Mouse (Mus musculus) regulatory T cell (primary cell): ENCODE data around the gene Sgce.
"Not testable (repeated sequence)": the region's sequence is repeated elsewhere in the genome, so short reads cannot be mapped to it uniquely, and the experiment has no call there.

Experiments used
- in situ Hi-C: fragments of 300-600 bp; cut with MboI, MseI; formaldehyde crosslinking; loops from one replicate; pipeline ENCODE4 v1.15.1; 2025; ENCODE audit warnings: high pct_unique_total_duplicates

Gene Sgce

GRCm38 (mm10) chr6:4746696-4747439, at the start of gene Sgce, which contains the start of gene Peg10:
Gene Sgce (minus strand): TSS chr6:4747207.
Gene Peg10 (plus strand): TSS chr6:4747306.
- in situ Hi-C loops: no loop called here

- in situ Hi-C loops: no loop called here
These were observed 49.3 kb upstream of the Sgce start for GRCm38 (mm10) chr6:4796281-4796680.

GRCm38 (mm10) chr6:4762252-4762651, 15.2 kb upstream of the Sgce start:
- in situ Hi-C loops: no loop called here

- in situ Hi-C loops: not testable (repeated sequence)
These were observed 14.6 kb upstream of the Sgce start for GRCm38 (mm10) chr6:4761415-4762142.

- in situ Hi-C loops: no loop called here
These were observed 7.9 kb upstream of the Sgce start for GRCm38 (mm10) chr6:4754886-4755285.

- in situ Hi-C loops: no loop called here
These were observed 7.3 kb upstream of the Sgce start for GRCm38 (mm10) chr6:4754286-4754685.

GRCm38 (mm10) chr6:4751355-4751754, 4.3 kb upstream of the Sgce start:
- in situ Hi-C loops: no loop called here

GRCm38 (mm10) chr6:4749091-4749490, 2.1 kb upstream of the Sgce start:
- in situ Hi-C loops: no loop called here

GRCm38 (mm10) chr6:4748506-4748961, 1.5 kb upstream of the Sgce start:
- in situ Hi-C loops: no loop called here

- in situ Hi-C loops: no loop called here
These were observed 884 bp upstream of the Sgce start for GRCm38 (mm10) chr6:4747677-4748505.

- in situ Hi-C loops: no loop called here
These were observed 841 bp downstream of the Sgce start for GRCm38 (mm10) chr6:4746036-4746695.

GRCm38 (mm10) chr6:4740511-4740910, 6.5 kb downstream of the Sgce start:
- in situ Hi-C loops: no loop called here

- in situ Hi-C loops: no loop called here
These were observed 7.3 kb downstream of the Sgce start for GRCm38 (mm10) chr6:4739522-4740355.

- in situ Hi-C loops: no loop called here
These were observed 8.3 kb downstream of the Sgce start for GRCm38 (mm10) chr6:4738717-4739116.

- in situ Hi-C loops: no loop called here
These were observed 8.9 kb downstream of the Sgce start for GRCm38 (mm10) chr6:4738034-4738629.

GRCm38 (mm10) chr6:4736372-4736771, 10.6 kb downstream of the Sgce start:
- in situ Hi-C loops: no loop called here

GRCm38 (mm10) chr6:4733208-4733607, 13.8 kb downstream of the Sgce start:
- in situ Hi-C loops: no loop called here

- in situ Hi-C loops: no loop called here
These were observed 15.3 kb downstream of the Sgce start for GRCm38 (mm10) chr6:4731675-4732074.

- in situ Hi-C loops: no loop called here
These were observed 18.7 kb downstream of the Sgce start for GRCm38 (mm10) chr6:4728305-4728704.
